Mouse (Mus musculus) liver, embryonic 13.5 days (tissue): Measurements from ENCODE around the gene Hcst. TPM values are rescaled to one million over a fixed set of nuclear protein-coding genes. Genes with fewer than 3 reads are reported as not detected.
A peak's percentile ranks its signal among the peaks of the same experiment; 100 is the strongest.

Source experiments
- ATAC-seq: fragments of 200-750 bp; cut with Nextera tagmentation; 2 replicates; pipeline ENCODE4 v1.8.0; 2017; ENCODE audit warnings: low read depth, mild to moderate bottlenecking, moderate number of reproducible peaks, moderate library complexity
- DNase-seq: peaks from one replicate; pipeline ENCODE4 v3.0.0; 2022
- H3K27ac ChIP-seq: fragments of 300-500 bp; sonication (generic); 2 replicates; pipeline ENCODE4 v1.5.1; 2015; ENCODE audit warnings: moderate library complexity, mild to moderate bottlenecking, inconsistent platforms
- H3K27me3 ChIP-seq: fragments of 300-500 bp; sonication (generic); 2 replicates; pipeline ENCODE4 v1.6.1; 2015; ENCODE audit warnings: mild to moderate bottlenecking, inconsistent platforms
- H3K36me3 ChIP-seq: fragments of 300-500 bp; sonication (generic); 2 replicates; pipeline ENCODE4 v1.6.1; 2015; ENCODE audit warnings: mild to moderate bottlenecking, inconsistent platforms
- H3K4me1 ChIP-seq: fragments of 300-500 bp; sonication (generic); replicated peaks from 2 replicates; pipeline ENCODE4 v1.6.1; 2015; ENCODE audit warnings: inconsistent platforms
- H3K4me2 ChIP-seq: fragments of 300-500 bp; sonication (generic); 2 replicates; pipeline ENCODE4 v1.6.1; 2015; ENCODE audit warnings: inconsistent platforms, mild to moderate bottlenecking, moderate library complexity
- H3K4me3 ChIP-seq: fragments of 300-500 bp; sonication (generic); replicated peaks from 2 replicates; pipeline ENCODE4 v1.5.1; 2015; ENCODE audit warnings: mild to moderate bottlenecking, inconsistent platforms
- H3K9ac ChIP-seq: fragments of 300-500 bp; sonication (generic); 2 replicates; pipeline ENCODE4 v1.6.1; 2015; ENCODE audit warnings: mild to moderate bottlenecking, inconsistent platforms
- H3K9me3 ChIP-seq: fragments of 300-500 bp; sonication (generic); replicated peaks from 2 replicates; pipeline ENCODE4 v1.6.1; 2016; ENCODE audit warnings: inconsistent platforms
- WGBS: fragments of 180-500 bp; shearing (Covaris S2); methylation state at CpG from one replicate; pipeline ENCODE4 v1.1.7; 2015; ENCODE audit not compliant: insufficient replicate concordance; 5-methylcytosine and 5-hydroxymethylcytosine counted together
- polyA plus RNA-seq: library from polyadenylated mRNA; unstranded; fragments of >200 nt; fragmentation: Nextera tagmentation; extraction: Ambion mirVana; gene quantifications from 2 replicates; pipeline ENCODE4 v1.2.1, GENCODE M21; 2015

Gene Hcst
- 2.7 and 4.0 TPM in 2 replicates for polyA plus RNA-seq

GRCm38 (mm10) chr7:30419561-30420499 is at the start of gene Hcst:
Gene Hcst (minus strand): TSS chr7:30419854.
- Histone ChIP-seq H3K4me3 (peak within 1 kb of the TSS; percentile 16; the same call in 1 of the 2 replicates), H3K27ac (peak within 1 kb of the TSS; percentile 68), H3K36me3 (0 out of 2 replicates have a peak, but pooled peaks cover 2% of the 10 kb centered on the region), H3K27me3 (peaks cover 6% of the 10 kb centered on the region), H3K9me3 (no peaks in the 10 kb centered on the region), H3K4me2 (peak within 1 kb of the TSS; percentile 45), H3K4me1 (peaks cover 36% of the 10 kb centered on the region), H3K9ac (no peak within 1 kb of the TSS)
- WGBS: 16% methylated on average over 10 of the region's 10 CpGs
- DNase-seq (no peak), ATAC-seq (no peak)

DNA sequence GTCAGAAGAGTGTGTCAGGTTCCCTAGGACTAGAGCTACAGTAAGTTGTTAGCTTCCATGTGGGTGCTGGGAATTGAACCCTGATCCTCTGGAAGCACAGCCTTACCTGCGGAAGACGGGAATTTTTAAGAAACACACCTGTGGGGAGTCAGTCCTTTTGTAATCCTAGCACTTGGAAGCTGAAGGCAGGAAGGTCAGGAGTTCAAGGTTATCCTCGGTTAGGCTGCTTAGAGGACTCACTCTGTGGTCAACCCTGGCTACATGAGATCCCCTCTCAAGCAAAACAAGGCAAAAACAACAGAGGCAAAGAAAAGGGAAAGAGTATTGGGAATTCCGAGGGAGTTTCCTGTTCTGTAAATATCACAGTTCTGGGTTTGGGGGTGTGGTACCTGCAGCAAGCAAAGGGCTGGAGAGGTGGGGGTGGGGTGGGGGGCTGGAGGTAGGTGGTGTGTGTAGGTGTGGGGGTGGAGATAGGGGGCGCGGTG is 45.2 kb upstream of the Hcst start:
- Histone ChIP-seq H3K27me3 (peaks cover 78% of the 10 kb centered on the region), H3K27ac (no peak overlapping the region), H3K9ac (no peak overlapping the region), H3K4me1 (no peaks in the 10 kb centered on the region; the same call in 1 of the 2 replicates), H3K4me3 (no peak overlapping the region), H3K4me2 (no peak overlapping the region), H3K36me3 (no peaks in the 10 kb centered on the region), H3K9me3 (no peaks in the 10 kb centered on the region)
- no peak for ATAC-seq
- no peak for DNase-seq
- WGBS: 15% methylated on average over 6 of the region's 6 CpGs

DNA sequence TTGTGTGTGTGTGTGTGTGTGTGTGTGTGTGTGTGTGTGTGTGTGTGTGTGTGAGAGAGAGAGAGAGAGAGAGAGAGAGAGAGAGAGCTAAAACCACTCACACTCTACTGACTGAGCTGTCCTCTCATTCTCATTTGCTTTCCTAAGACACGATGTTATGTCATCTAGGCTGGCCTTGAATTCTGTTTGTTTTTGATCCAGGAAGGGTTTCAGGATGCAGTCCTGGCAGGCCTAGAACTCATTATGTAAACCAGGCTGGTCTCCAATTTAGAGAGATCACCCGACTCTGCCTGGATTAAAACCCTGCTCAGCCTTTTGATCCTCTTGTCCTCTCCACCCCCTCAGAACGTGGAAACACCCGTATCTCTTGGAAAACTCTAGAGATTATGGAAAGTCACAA is 44.3 kb upstream of the Hcst start:
- Histone ChIP-seq H3K4me2 (no peak overlapping the region), H3K9ac (no peak overlapping the region), H3K36me3 (no peaks in the 10 kb centered on the region), H3K9me3 (no peaks in the 10 kb centered on the region), H3K4me1 (no peaks in the 10 kb centered on the region; the same call in 1 of the 2 replicates), H3K27ac (no peak overlapping the region), H3K27me3 (peaks cover 87% of the 10 kb centered on the region), H3K4me3 (no peak overlapping the region)
- 27% methylated on average over 4 of the region's 4 CpGs for WGBS
- no peak for DNase-seq
- no peak for ATAC-seq

DNA sequence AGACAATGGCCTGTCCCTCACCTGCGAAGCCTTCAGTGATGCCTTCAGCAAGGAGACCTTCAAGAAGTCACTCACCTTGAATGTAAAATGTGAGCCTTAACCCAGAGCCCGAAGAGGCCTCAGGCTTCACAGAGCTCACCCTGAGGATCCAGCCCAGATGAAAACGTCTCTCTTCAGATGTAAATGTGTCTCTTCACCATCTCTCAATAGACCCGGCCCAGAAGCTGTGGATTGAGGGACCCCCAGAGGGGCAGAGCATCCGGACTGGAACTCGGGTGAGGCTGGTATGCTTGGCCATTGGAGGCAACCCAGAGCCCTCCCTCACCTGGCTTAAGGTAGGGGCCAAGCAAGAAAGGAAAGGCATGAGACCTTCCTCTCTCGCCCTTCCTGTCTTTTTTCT is 43.9 kb upstream of the Hcst start:
- Histone ChIP-seq H3K36me3 (no peaks in the 10 kb centered on the region), H3K4me2 (no peak overlapping the region), H3K9me3 (no peaks in the 10 kb centered on the region), H3K9ac (no peak overlapping the region), H3K4me3 (no peak overlapping the region), H3K27me3 (peaks cover 91% of the 10 kb centered on the region), H3K4me1 (no peaks in the 10 kb centered on the region; the same call in 1 of the 2 replicates), H3K27ac (no peak overlapping the region)
- DNase-seq (no peak), ATAC-seq (no peak)
- WGBS: 21% methylated on average over 7 of the region's 7 CpGs

GRCm38 (mm10) chr7:30459484-30459883 is 39.8 kb upstream of the Hcst start:
- WGBS: 36% methylated on average over 6 of the region's 6 CpGs
- ATAC-seq: no peak

DNA sequence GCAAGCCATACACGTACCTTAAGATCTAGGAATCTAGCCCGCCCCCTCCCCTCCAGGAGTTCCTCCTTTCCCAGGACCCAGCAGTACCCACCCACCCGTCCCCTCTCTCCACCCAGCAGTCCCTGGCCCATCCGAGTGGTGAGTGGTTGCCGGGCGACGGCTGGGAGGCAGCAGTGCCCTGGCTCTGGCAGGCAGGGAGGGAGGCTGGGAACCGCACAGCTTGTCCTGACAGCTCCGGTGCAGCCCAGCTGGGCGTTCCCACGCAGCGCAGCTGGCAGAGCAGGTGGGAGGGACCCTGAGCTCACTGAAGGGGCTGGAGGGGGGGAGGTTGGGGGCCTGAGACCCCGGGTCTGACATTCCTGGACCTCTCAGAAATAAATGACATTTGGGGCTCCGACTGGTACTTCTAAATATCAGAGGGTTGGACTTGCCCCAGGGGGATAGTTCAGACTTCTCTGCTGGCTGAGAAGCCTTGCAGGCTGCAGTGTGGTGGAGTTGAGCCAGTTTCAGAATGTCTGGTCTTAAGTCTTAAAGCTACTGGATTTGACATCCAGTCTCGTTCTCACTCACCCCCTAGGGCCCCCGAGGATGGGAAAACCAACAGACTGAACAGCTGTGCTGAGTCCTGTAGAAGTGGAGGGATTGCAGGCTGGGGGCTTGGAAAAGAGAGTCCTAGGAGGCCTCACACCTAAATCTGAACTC is 38.1 kb upstream of the Hcst start, which contains the start of the genes Kirrel2 and Nphs1:
Gene Kirrel2 (minus strand): TSS at position 62 of the 702 bp plus-strand sequence.
Gene Nphs1 (plus strand): TSS at position 687 of the 702 bp plus-strand sequence.
- 7% methylated on average over 16 of the region's 16 CpGs for WGBS
- Histone ChIP-seq H3K9me3 (no peaks in the 10 kb centered on the region), H3K4me3 (no peak within 1 kb of the TSS), H3K36me3 (no peaks in the 10 kb centered on the region), H3K27ac (no peak within 1 kb of the TSS), H3K4me1 (peaks cover 19% of the 10 kb centered on the region), H3K9ac (no peak within 1 kb of the TSS), H3K27me3 (peaks cover 94% of the 10 kb centered on the region), H3K4me2 (no peak within 1 kb of the TSS)
- DNase-seq (no peak), ATAC-seq (no peak)

More at GRCm38 (mm10) chr7:30459484-30459883, 39.8 kb upstream of the Hcst start:
- H3K9ac ChIP-seq: no peak overlapping the region
- no peak overlapping the region for H3K4me3 ChIP-seq
- peaks cover 94% of the 10 kb centered on the region for H3K27me3 ChIP-seq
- no peak for DNase-seq
- H3K4me2 ChIP-seq: no peak overlapping the region
- peaks cover 7% of the 10 kb centered on the region; the same call in 1 of the 2 replicates for H3K4me1 ChIP-seq
- no peaks in the 10 kb centered on the region for H3K36me3 ChIP-seq
- H3K9me3 ChIP-seq: no peaks in the 10 kb centered on the region
- H3K27ac ChIP-seq: no peak overlapping the region

DNA sequence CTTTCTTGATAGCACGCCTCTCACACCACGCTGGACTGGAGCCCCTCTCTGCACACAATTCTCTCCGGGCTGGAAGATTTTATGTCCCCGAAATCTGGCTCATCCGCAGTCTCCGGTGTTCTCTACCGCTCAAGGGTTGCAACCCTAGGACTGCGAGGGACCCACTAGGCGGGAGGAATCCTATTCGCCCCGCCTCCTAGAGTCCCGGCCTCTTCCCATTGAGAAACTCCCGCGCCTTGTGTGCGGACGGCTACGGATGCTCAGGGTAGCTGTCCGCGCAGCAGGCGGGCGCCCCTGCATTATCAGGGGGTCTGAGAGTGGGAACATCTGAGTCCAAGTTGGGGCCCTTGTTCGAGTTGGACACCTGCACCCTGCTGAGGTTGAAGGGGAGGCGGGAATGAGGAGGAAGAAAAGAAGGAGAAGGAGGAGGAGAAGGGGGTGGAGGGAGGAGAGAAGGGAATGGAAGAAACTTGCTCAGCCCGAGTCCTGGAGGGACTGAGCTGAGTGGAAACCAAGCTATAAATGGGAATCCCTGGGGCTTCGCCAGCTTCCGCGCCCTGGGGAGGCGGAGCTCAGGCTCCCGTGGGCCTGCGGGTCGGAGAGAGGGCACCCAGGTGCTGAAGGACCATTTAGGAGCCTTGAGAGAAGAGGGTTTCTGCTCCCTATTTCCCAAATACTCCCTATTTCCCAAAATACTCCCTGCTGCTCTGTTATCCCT is 37.4 kb upstream of the Hcst start:
- ATAC-seq (no peak), DNase-seq (no peak)
- no peak overlapping the region for H3K4me2 ChIP-seq
- H3K9me3 ChIP-seq: no peaks in the 10 kb centered on the region
- no peak overlapping the region for H3K9ac ChIP-seq
- H3K27ac ChIP-seq: no peak overlapping the region
- peaks cover 93% of the 10 kb centered on the region for H3K27me3 ChIP-seq
- H3K4me3 ChIP-seq: no peak overlapping the region
- 4% methylated on average over 31 of the region's 31 CpGs for WGBS
- no peaks in the 10 kb centered on the region for H3K36me3 ChIP-seq
- peaks cover 19% of the 10 kb centered on the region for H3K4me1 ChIP-seq

- H3K27ac ChIP-seq: no peak overlapping the region
- no peaks in the 10 kb centered on the region for H3K36me3 ChIP-seq
- peaks cover 19% of the 10 kb centered on the region for H3K4me1 ChIP-seq
- WGBS: 3% methylated on average over 9 of the region's 9 CpGs
- no peak overlapping the region for H3K4me2 ChIP-seq
- no peak for DNase-seq
- no peak overlapping the region for H3K9ac ChIP-seq
- ATAC-seq: no peak
- no peak overlapping the region for H3K4me3 ChIP-seq
- H3K9me3 ChIP-seq: no peaks in the 10 kb centered on the region
- peaks cover 92% of the 10 kb centered on the region for H3K27me3 ChIP-seq
Measured at GRCm38 (mm10) chr7:30456487-30456886, 36.8 kb upstream of the Hcst start.

DNA sequence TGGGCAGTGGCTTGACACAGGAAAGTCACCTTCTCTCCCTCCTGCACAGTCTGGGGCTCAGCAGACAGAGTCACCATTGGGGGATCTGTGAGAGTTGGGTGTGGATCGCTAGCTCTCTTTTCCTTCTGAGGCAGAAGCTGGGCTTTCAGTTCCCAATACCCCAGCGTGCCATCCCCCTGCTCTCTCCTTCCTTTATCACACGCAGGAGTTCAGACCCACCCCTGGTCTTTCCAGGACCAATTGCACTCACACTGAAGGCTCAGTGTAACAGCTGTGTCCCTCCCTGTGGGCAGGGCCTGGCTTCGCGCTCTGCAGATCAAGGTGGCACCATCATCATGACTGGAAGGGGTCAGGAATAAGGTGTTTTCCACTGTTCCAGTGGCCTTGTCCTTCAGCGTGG is 34.6 kb upstream of the Hcst start:
- Histone ChIP-seq H3K4me2 (peak overlapping the region; percentile 43), H3K9me3 (no peaks in the 10 kb centered on the region), H3K9ac (no peak overlapping the region), H3K4me1 (peaks cover 19% of the 10 kb centered on the region), H3K27ac (no peak overlapping the region), H3K36me3 (no peaks in the 10 kb centered on the region), H3K4me3 (peak overlapping the region; percentile 21; the same call in 1 of the 2 replicates), H3K27me3 (peaks cover 70% of the 10 kb centered on the region)
- 0 out of 2 replicates have a peak, but pooled peaks have one; percentile 26 for ATAC-seq
- no peak for DNase-seq
- WGBS: 10% methylated on average over 6 of the region's 6 CpGs

DNA sequence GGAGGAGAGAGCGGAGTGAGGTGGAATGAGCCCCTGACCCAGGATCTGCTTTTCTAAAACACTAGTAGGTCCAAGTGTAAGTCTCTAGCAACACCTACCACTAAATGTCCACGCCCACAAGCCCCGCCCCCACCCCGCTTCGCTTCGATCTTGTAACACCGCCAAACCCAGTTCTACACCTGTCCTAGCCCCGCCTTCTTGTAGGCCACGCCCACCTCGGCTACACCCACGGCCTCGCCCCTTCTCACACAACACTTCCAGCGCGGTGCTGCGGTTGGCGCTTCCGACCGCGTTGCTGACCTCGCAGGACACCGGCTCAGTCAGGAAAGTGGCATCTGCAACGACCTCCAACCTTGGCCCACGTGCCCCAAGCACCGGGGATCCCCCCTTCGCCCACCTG is 34.1 kb upstream of the Hcst start:
- DNase-seq (peak; percentile 27), ATAC-seq (peak; percentile 50; the same call in 1 of the 2 replicates)
- H3K4me3 ChIP-seq: peak overlapping the region; percentile 21; the same call in 1 of the 2 replicates
- H3K27me3 ChIP-seq: peaks cover 65% of the 10 kb centered on the region
- 2% methylated on average over 25 of the region's 25 CpGs for WGBS
- H3K36me3 ChIP-seq: no peaks in the 10 kb centered on the region
- H3K4me2 ChIP-seq: peak overlapping the region; percentile 43
- peaks cover 19% of the 10 kb centered on the region for H3K4me1 ChIP-seq
- H3K9ac ChIP-seq: no peak overlapping the region
- no peaks in the 10 kb centered on the region for H3K9me3 ChIP-seq
- H3K27ac ChIP-seq: no peak overlapping the region
